Mouse (Mus musculus): Measurements from ENCODE around the gene Snx33. TPM values are rescaled to one million over a fixed set of nuclear protein-coding genes. Genes with fewer than 3 reads are reported as not detected.
"Not testable (repeated sequence)": the region's sequence is repeated elsewhere in the genome, so short reads cannot be mapped to it uniquely, and the experiment has no call there.

Snx33 gene
- polyA plus RNA-seq, 1 experiment from 2014 or later, result 10.5 TPM

- H3K36me3 ChIP-seq, result peaks cover 30% of the 10 kb centered on the region
- no peak for ATAC-seq (ENCODE audit: insufficient number of reproducible peaks, low FRiP score)
- H3K4me1 ChIP-seq (replicated peaks), result peaks cover 49% of the 10 kb centered on the region
- H3K27ac ChIP-seq (ENCODE audit: poor library complexity, severe bottlenecking), result peak overlapping the region; percentile 85
- no peaks in the 10 kb centered on the region for H3K9me3 ChIP-seq (replicated peaks)
- 78% methylated on average over 26 of the region's 26 CpGs for WGBS
- peak overlapping the region; percentile 71 for H3K9ac ChIP-seq
- no peaks in the 10 kb centered on the region for H3K27me3 ChIP-seq (replicated peaks)
- peak overlapping the region; percentile 63 for H3K4me3 ChIP-seq
- peak overlapping the region; percentile 80 for H3K4me2 ChIP-seq
These were observed 2.7 kb downstream of the Snx33 start for GRCm38 (mm10) chr9:56925291-56926024.

GRCm38 (mm10) chr9:56924651-56925027 lies 3.5 kb downstream of the Snx33 start:
- peak; percentile 79 for ATAC-seq (ENCODE audit: insufficient number of reproducible peaks, low FRiP score)
- Histone ChIP-seq H3K4me2 (peak overlapping the region; percentile 80), H3K27ac (ENCODE audit: poor library complexity, severe bottlenecking) (peak overlapping the region; percentile 85), H3K4me3 (peak overlapping the region; percentile 63), H3K9ac (peak overlapping the region; percentile 71), H3K4me1 (replicated peaks) (peaks cover 49% of the 10 kb centered on the region), H3K36me3 (peaks cover 38% of the 10 kb centered on the region), H3K9me3 (replicated peaks) (no peaks in the 10 kb centered on the region), H3K27me3 (replicated peaks) (no peaks in the 10 kb centered on the region)
- WGBS, result 4% methylated on average over 7 of the region's 7 CpGs

- Histone ChIP-seq H3K4me3 (peak overlapping the region; percentile 63), H3K27ac (ENCODE audit: poor library complexity, severe bottlenecking) (peak overlapping the region; percentile 85), H3K9ac (peak overlapping the region; percentile 71), H3K27me3 (replicated peaks) (no peaks in the 10 kb centered on the region), H3K4me1 (replicated peaks) (peaks cover 49% of the 10 kb centered on the region), H3K4me2 (peak overlapping the region; percentile 80), H3K9me3 (replicated peaks) (no peaks in the 10 kb centered on the region), H3K36me3 (peaks cover 44% of the 10 kb centered on the region)
- ATAC-seq (ENCODE audit: insufficient number of reproducible peaks, low FRiP score), result no peak
- 39% methylated on average over 8 of the region's 8 CpGs for WGBS
These were observed 4.1 kb downstream of the Snx33 start for GRCm38 (mm10) chr9:56923841-56924650.

GRCm38 (mm10) chr9:56922746-56923145 lies 5.4 kb downstream of the Snx33 start:
- peak overlapping the region; percentile 80 for H3K4me2 ChIP-seq
- H3K4me3 ChIP-seq, result 0 out of 2 replicates have a peak overlapping the region, but pooled peaks have one; percentile 63
- H3K9me3 ChIP-seq (replicated peaks), result no peaks in the 10 kb centered on the region
- peaks cover 57% of the 10 kb centered on the region for H3K36me3 ChIP-seq
- 0 out of 2 replicates have a peak overlapping the region, but pooled peaks have one; percentile 71 for H3K9ac ChIP-seq
- WGBS, result 84% methylated on average over 4 of the region's 4 CpGs
- no peak for ATAC-seq (ENCODE audit: insufficient number of reproducible peaks, low FRiP score)
- H3K27ac ChIP-seq (ENCODE audit: poor library complexity, severe bottlenecking), result no peak overlapping the region; the same call in 1 of the 2 replicates
- H3K4me1 ChIP-seq (replicated peaks), result peaks cover 45% of the 10 kb centered on the region
- H3K27me3 ChIP-seq (replicated peaks), result no peaks in the 10 kb centered on the region

- H3K27ac ChIP-seq (ENCODE audit: poor library complexity, severe bottlenecking), result no peak overlapping the region
- 91% methylated on average over 13 of the region's 13 CpGs for whole genome bisulfite sequencing
- no peak for ATAC-seq (ENCODE audit: insufficient number of reproducible peaks, low FRiP score)
- no peaks in the 10 kb centered on the region for H3K27me3 ChIP-seq (replicated peaks)
- no peaks in the 10 kb centered on the region for H3K9me3 ChIP-seq (replicated peaks)
- H3K4me2 ChIP-seq, result no peak overlapping the region
- peaks cover 79% of the 10 kb centered on the region for H3K36me3 ChIP-seq
- peaks cover 10% of the 10 kb centered on the region for H3K4me1 ChIP-seq (replicated peaks)
- no peak overlapping the region for H3K9ac ChIP-seq
- no peak overlapping the region for H3K4me3 ChIP-seq
These were observed 9.7 kb downstream of the Snx33 start for GRCm38 (mm10) chr9:56918466-56918865.

- Histone ChIP-seq H3K4me2 (no peak overlapping the region), H3K27ac (ENCODE audit: poor library complexity, severe bottlenecking) (no peak overlapping the region), H3K4me1 (replicated peaks) (no peaks in the 10 kb centered on the region), H3K27me3 (replicated peaks) (no peaks in the 10 kb centered on the region), H3K36me3 (peaks cover 69% of the 10 kb centered on the region), H3K9ac (no peak overlapping the region), H3K4me3 (no peak overlapping the region), H3K9me3 (replicated peaks) (no peaks in the 10 kb centered on the region)
- WGBS, result 83% methylated on average over 2 of the region's 2 CpGs
- no peak for ATAC-seq (ENCODE audit: insufficient number of reproducible peaks, low FRiP score)
These were observed 11.0 kb downstream of the Snx33 start for GRCm38 (mm10) chr9:56917131-56917530.

GRCm38 (mm10) chr9:56915695-56916410 lies 12.3 kb downstream of the Snx33 start:
- Histone ChIP-seq H3K4me2 (no peak overlapping the region), H3K9ac (no peak overlapping the region), H3K9me3 (replicated peaks) (no peaks in the 10 kb centered on the region), H3K36me3 (peaks cover 57% of the 10 kb centered on the region), H3K27me3 (replicated peaks) (no peaks in the 10 kb centered on the region), H3K4me3 (no peak overlapping the region), H3K27ac (ENCODE audit: poor library complexity, severe bottlenecking) (no peak overlapping the region), H3K4me1 (replicated peaks) (no peaks in the 10 kb centered on the region)
- 70% methylated on average over 5 of the region's 5 CpGs for WGBS
- ATAC-seq (ENCODE audit: insufficient number of reproducible peaks, low FRiP score), result no peak

GRCm38 (mm10) chr9:56915116-56915515 lies 13.1 kb downstream of the Snx33 start:
- Histone ChIP-seq H3K4me3 (no peak overlapping the region), H3K9me3 (replicated peaks) (no peaks in the 10 kb centered on the region), H3K27ac (ENCODE audit: poor library complexity, severe bottlenecking) (no peak overlapping the region), H3K4me1 (replicated peaks) (no peaks in the 10 kb centered on the region), H3K9ac (no peak overlapping the region), H3K4me2 (no peak overlapping the region), H3K36me3 (peaks cover 50% of the 10 kb centered on the region), H3K27me3 (replicated peaks) (no peaks in the 10 kb centered on the region)
- ATAC-seq (ENCODE audit: insufficient number of reproducible peaks, low FRiP score), result no peak
- 61% methylated on average over 1 of the region's 1 CpGs for WGBS

- Histone ChIP-seq H3K27ac (ENCODE audit: poor library complexity, severe bottlenecking) (no peak overlapping the region), H3K27me3 (replicated peaks) (no peaks in the 10 kb centered on the region), H3K4me3 (no peak overlapping the region), H3K9ac (no peak overlapping the region), H3K4me1 (replicated peaks) (no peaks in the 10 kb centered on the region; the same call in 1 of the 2 replicates), H3K36me3 (peaks cover 39% of the 10 kb centered on the region), H3K9me3 (replicated peaks) (no peaks in the 10 kb centered on the region), H3K4me2 (no peak overlapping the region)
- 79% methylated on average over 9 of the region's 9 CpGs for WGBS
- no peak for ATAC-seq (ENCODE audit: insufficient number of reproducible peaks, low FRiP score)
These were observed 14.2 kb downstream of the Snx33 start for GRCm38 (mm10) chr9:56913991-56914390.

GRCm38 (mm10) chr9:56911017-56911416 lies 17.2 kb downstream of the Snx33 start:
- H3K4me1 ChIP-seq (replicated peaks), result peaks cover 7% of the 10 kb centered on the region
- H3K9me3 ChIP-seq (replicated peaks), result no peaks in the 10 kb centered on the region
- H3K27ac ChIP-seq (ENCODE audit: poor library complexity, severe bottlenecking), result no peak overlapping the region
- no peak overlapping the region for H3K9ac ChIP-seq
- no peak overlapping the region for H3K4me3 ChIP-seq
- 56% methylated on average over 1 of the region's 1 CpGs for WGBS
- no peaks in the 10 kb centered on the region for H3K27me3 ChIP-seq (replicated peaks)
- peaks cover 10% of the 10 kb centered on the region for H3K36me3 ChIP-seq
- no peak overlapping the region for H3K4me2 ChIP-seq
- no peak for ATAC-seq (ENCODE audit: insufficient number of reproducible peaks, low FRiP score)

GRCm38 (mm10) chr9:56909991-56910390 lies 18.2 kb downstream of the Snx33 start:
- not testable (repeated sequence) for H3K36me3 ChIP-seq; H3K9ac ChIP-seq; H3K4me3 ChIP-seq; H3K4me2 ChIP-seq; H3K27me3 ChIP-seq (replicated peaks); H3K9me3 ChIP-seq (replicated peaks); H3K27ac ChIP-seq (ENCODE audit: poor library complexity, severe bottlenecking); ATAC-seq (ENCODE audit: insufficient number of reproducible peaks, low FRiP score); H3K4me1 ChIP-seq (replicated peaks)
- WGBS, result 35% methylated on average over 4 of the region's 4 CpGs
